Mouse (Mus musculus): ENCODE results near the gene Raet1e.
"Not testable (repeated sequence)": the region's sequence is repeated elsewhere in the genome, so short reads cannot be mapped to it uniquely, and the experiment has no call there.

Gene Raet1e

GRCm38 (mm10) chr10:22165328-22166003 lies 7.1 kb downstream of the Raet1e start:
- not testable (repeated sequence) for DNase-seq (ENCODE audit: low read depth in 2 of 2, low spot score in 2 of 2)

- DNase-seq (ENCODE audit: low read depth in 2 of 2, low spot score in 2 of 2), result not testable (repeated sequence)
Observed at GRCm38 (mm10) chr10:22166025-22166424, 7.7 kb downstream of the Raet1e start.

- not testable (repeated sequence) for DNase-seq (ENCODE audit: low read depth in 2 of 2, low spot score in 2 of 2)
Observed at GRCm38 (mm10) chr10:22167061-22167460, 8.7 kb downstream of the Raet1e start.

GRCm38 (mm10) chr10:22169116-22169515 lies 10.7 kb downstream of the Raet1e start:
- DNase-seq (ENCODE audit: low read depth in 2 of 2, low spot score in 2 of 2), result not testable (repeated sequence)

GRCm38 (mm10) chr10:22172431-22173334 lies 14.3 kb downstream of the Raet1e start:
- not testable (repeated sequence) for DNase-seq (ENCODE audit: low read depth in 2 of 2, low spot score in 2 of 2)

GRCm38 (mm10) chr10:22173335-22174189 lies 15.2 kb downstream of the Raet1e start:
- DNase-seq (ENCODE audit: low read depth in 2 of 2, low spot score in 2 of 2), result not testable (repeated sequence)

- not testable (repeated sequence) for DNase-seq (ENCODE audit: low read depth in 2 of 2, low spot score in 2 of 2)
Observed at GRCm38 (mm10) chr10:22174190-22174487, 15.8 kb downstream of the Raet1e start.

- not testable (repeated sequence) for DNase-seq (ENCODE audit: low read depth in 2 of 2, low spot score in 2 of 2)
Observed at GRCm38 (mm10) chr10:22176515-22176914, 18.1 kb downstream of the Raet1e start.

- not testable (repeated sequence) for DNase-seq (ENCODE audit: low read depth in 2 of 2, low spot score in 2 of 2)
Observed at GRCm38 (mm10) chr10:22191035-22191434, 32.7 kb downstream of the Raet1e start.

- DNase-seq (ENCODE audit: low read depth in 2 of 2, low spot score in 2 of 2), result not testable (repeated sequence)
Observed at GRCm38 (mm10) chr10:22201352-22201751, 43.0 kb downstream of the Raet1e start.

- not testable (repeated sequence) for DNase-seq (ENCODE audit: low read depth in 2 of 2, low spot score in 2 of 2)
Observed at GRCm38 (mm10) chr10:22202784-22203583, 44.6 kb downstream of the Raet1e start.

- not testable (repeated sequence) for DNase-seq (ENCODE audit: low read depth in 2 of 2, low spot score in 2 of 2)
Observed at GRCm38 (mm10) chr10:22206443-22206842, 48.1 kb downstream of the Raet1e start.

- DNase-seq (ENCODE audit: low read depth in 2 of 2, low spot score in 2 of 2), result peak in 1 of 2 experiments; percentile 21
Observed at GRCm38 (mm10) chr10:22212012-22212696, 53.8 kb downstream of the Raet1e start.

GRCm38 (mm10) chr10:22223474-22224349 lies 65.3 kb downstream of the Raet1e start:
- peak in 1 of 2 experiments; percentile 35 for DNase-seq (ENCODE audit: low read depth in 2 of 2, low spot score in 2 of 2)

GRCm38 (mm10) chr10:22265060-22265459 lies 106.7 kb downstream of the Raet1e start:
- no peak for DNase-seq (ENCODE audit: low read depth in 2 of 2, low spot score in 2 of 2)

GRCm38 (mm10) chr10:22270879-22271786 lies 112.8 kb downstream of the Raet1e start:
- not testable (repeated sequence) for DNase-seq (ENCODE audit: low read depth in 2 of 2, low spot score in 2 of 2)

GRCm38 (mm10) chr10:22272914-22273683 lies 114.7 kb downstream of the Raet1e start:
- not testable (repeated sequence) for DNase-seq (ENCODE audit: low read depth in 2 of 2, low spot score in 2 of 2)
